Mouse (Mus musculus): ENCODE data around the gene Zbtb32. TPM values are rescaled to one million over a fixed set of nuclear protein-coding genes. Genes with fewer than 3 reads are reported as not detected.

Zbtb32 gene
- polyA plus RNA-seq, 2 experiments = 0.06 TPM; not detected in 1

DNA sequence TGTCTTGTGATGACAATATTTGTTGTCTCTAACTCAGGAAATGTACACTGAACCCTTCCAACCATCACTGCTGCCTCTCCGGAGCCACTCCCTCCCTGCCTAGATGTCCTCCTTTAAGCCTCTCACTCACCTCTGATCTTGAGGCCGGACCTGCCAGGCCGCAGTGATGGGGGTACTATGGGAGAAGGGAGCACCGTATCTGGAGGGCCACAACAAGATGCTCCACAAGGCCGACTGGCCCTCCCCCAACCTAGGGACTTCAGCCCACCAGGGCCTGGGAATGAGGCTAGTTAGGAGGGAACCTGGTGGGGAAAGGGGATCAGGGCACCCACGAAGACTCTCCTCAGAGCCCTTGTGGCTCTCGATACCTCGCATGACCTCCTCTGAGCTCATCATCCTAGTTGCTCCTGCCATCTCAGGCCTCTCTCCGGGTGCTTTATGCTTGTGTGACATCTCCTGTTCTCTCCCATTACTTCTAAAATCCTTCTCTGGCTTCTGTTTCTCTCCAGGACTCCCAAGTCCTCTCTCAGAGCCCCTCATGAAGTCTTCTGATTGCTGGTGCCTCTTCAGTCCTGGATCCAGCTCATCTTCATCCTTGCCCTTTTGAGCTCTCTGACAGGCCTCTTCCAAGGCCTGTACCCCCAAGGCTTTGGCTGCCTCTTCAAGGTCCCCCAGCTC, 7.6 kb downstream of the Zbtb32 start:
- Histone ChIP-seq H3K4me2 (ENCODE audit: low read depth) (no peak overlapping the region), H3K36me3 (replicated peaks; ENCODE audit: control insufficient read depth, insufficient read depth, low read depth) (peaks cover 6% of the 10 kb centered on the region), H3K4me1 (replicated peaks; ENCODE audit: control insufficient read depth in 2 of 2, insufficient read depth in 2 of 2, low read length in 1 of 2) (peaks cover 10 to 25% of the 10 kb centered on the region in 2 experiments), H3K9ac (replicated peaks) (no peak overlapping the region), H3K27me3 (ENCODE audit: control insufficient read depth, insufficient read depth, low read length) (no peaks in the 10 kb centered on the region), H3K4me3 (ENCODE audit: insufficient read depth in 1 of 2, low read depth in 2 of 2, low read length in 2 of 2) (no peak overlapping the region), H3K9me3 (ENCODE audit: control insufficient read depth, low read length) (no peaks in the 10 kb centered on the region), H3K27ac (no peak overlapping the region)
- no peak for DNase-seq (ENCODE audit: low read depth in 3 of 3, low spot score in 3 of 3)
- TF ChIP-seq CTCF (IDR thresholded peaks at IDR 0.05; ENCODE audit: low read depth) (no peak), EP300 (IDR thresholded peaks at IDR 0.05; ENCODE audit: low read depth) (no peak)
- no peak for ATAC-seq (ENCODE audit: insufficient read depth)
- WGBS (ENCODE audit: insufficient replicate concordance) = 76% methylated on average over 9 of the region's 9 CpGs

DNA sequence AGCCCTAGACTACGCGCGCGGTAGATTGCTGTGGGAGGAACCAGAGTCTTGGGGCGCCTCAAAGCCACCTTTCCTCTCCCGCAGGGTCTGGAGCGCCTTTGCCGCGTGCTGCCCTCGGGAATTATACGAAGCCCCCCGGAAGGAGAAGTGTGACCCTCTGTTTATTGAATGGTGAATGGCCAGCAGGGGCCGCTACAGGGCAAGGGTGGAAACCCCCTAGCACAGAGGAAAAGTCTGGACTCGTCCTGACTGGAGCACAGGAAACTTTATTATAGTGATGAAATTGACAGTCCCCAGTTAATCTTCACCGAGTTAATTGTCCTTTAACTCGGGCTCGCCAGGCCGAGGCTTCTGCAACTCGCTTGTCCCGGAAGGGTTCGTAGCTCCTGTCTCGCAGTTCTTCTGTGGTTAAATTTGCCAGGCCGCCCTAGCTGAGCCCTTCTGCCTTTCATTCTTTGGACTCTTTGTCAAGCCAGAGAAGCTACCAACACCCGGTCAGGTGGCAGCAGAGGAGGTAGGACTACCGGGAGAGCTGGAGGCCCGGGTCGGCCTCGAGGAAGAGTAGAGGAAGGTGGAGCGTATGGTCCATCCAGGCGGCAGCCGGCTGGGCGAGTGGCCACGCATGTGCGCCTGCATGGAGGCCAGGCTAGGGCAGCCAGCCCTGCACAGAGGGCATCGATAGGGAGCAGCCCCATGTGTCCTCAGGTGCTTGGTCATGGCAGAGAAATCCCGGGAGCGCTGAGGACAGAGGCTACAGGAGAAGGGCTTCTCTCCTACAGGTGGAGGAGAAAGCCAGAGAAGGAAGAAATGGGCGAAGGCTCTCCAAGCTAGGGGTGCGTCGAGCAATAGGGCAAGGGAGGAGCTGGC, 9.0 kb downstream of the Zbtb32 start:
- Histone ChIP-seq H3K27me3 (ENCODE audit: control insufficient read depth, insufficient read depth, low read length) (no peaks in the 10 kb centered on the region), H3K9ac (replicated peaks) (peak overlapping the region; percentile 98), H3K4me1 (replicated peaks; ENCODE audit: control insufficient read depth in 2 of 2, insufficient read depth in 2 of 2, low read length in 1 of 2) (peaks cover 10 to 22% of the 10 kb centered on the region in 2 experiments), H3K4me2 (ENCODE audit: low read depth) (peak overlapping the region; percentile 90), H3K27ac (peak overlapping the region; percentile 33), H3K36me3 (replicated peaks; ENCODE audit: control insufficient read depth, insufficient read depth, low read depth) (peaks cover 14% of the 10 kb centered on the region), H3K4me3 (ENCODE audit: insufficient read depth in 1 of 2, low read depth in 2 of 2, low read length in 2 of 2) (peak overlapping the region; percentile 80 to 94), H3K9me3 (ENCODE audit: control insufficient read depth, low read length) (no peaks in the 10 kb centered on the region)
- DNase-seq (ENCODE audit: low read depth in 3 of 3, low spot score in 3 of 3) (peak; percentile 60 to 71 (median 62)), ATAC-seq (ENCODE audit: insufficient read depth) (peak; percentile 31)
- 28% methylated on average over 40 of the region's 40 CpGs for WGBS (ENCODE audit: insufficient replicate concordance)
- peak; percentile 93 for TF ChIP-seq CTCF (IDR thresholded peaks at IDR 0.05; ENCODE audit: low read depth)
- TF ChIP-seq EP300 (IDR thresholded peaks at IDR 0.05; ENCODE audit: low read depth) = no peak

DNA sequence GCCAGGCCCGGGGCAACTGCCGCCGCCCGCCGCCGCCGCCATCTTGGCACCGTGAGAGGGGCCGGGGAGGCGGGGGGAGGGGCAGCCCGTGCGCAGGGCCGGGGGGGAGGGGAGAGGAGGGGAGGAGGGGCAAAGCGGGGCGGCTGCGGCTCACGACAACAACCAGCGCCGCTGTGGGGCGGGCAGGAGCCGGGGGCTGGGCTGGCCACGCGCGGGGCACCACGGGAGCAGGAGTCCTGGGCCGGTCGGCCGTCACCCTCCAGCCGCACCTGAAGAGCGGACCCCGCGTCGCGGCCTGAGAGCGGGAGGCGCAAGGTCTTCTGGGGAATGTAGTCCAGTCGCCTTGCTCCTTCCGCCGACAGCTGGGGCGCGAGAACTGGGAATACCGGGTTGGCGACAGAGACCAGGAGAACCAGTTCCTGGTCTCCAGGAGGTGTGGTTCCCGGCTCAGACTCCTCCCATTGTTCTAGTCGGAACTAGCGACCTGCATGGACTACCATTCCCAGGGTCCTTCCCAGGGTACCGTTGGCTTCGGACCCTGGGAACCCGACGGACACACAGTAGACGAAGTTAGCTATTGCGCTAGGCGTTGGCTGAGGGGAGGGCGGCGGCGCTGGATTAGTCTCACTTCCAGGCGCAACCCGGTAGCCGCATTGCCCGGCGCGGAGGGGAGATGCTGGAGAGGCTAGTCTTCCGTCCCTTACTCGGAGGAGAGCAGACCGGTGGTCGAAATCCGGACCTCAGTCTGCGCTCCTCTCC, 9.9 kb downstream of the Zbtb32 start, which contains the start of gene Kmt2b:
Gene Kmt2b, minus strand, starts transcription at position 51 of the 759 bp plus-strand sequence.
- DNase-seq (ENCODE audit: low read depth in 3 of 3, low spot score in 3 of 3) (peak; percentile 91 to 93 (median 93)), ATAC-seq (ENCODE audit: insufficient read depth) (peak; percentile 92)
- under 1% methylated on average over 63 of the region's 68 CpGs for WGBS (ENCODE audit: insufficient replicate concordance)
- Histone ChIP-seq H3K4me1 (replicated peaks; ENCODE audit: control insufficient read depth in 2 of 2, insufficient read depth in 2 of 2, low read length in 1 of 2) (peaks cover 4 to 14% of the 10 kb centered on the region in 2 experiments), H3K27me3 (ENCODE audit: control insufficient read depth, insufficient read depth, low read length) (no peaks in the 10 kb centered on the region), H3K4me3 (ENCODE audit: insufficient read depth in 1 of 2, low read depth in 2 of 2, low read length in 2 of 2) (peak within 1 kb of the TSS; percentile 82 to 94), H3K36me3 (replicated peaks; ENCODE audit: control insufficient read depth, insufficient read depth, low read depth) (peaks cover 20% of the 10 kb centered on the region), H3K27ac (peak within 1 kb of the TSS; percentile 67), H3K4me2 (ENCODE audit: low read depth) (peak within 1 kb of the TSS; percentile 90), H3K9ac (replicated peaks) (peak within 1 kb of the TSS; percentile 98), H3K9me3 (ENCODE audit: control insufficient read depth, low read length) (no peaks in the 10 kb centered on the region)
- no peak for TF ChIP-seq CTCF (IDR thresholded peaks at IDR 0.05; ENCODE audit: low read depth)
- TF ChIP-seq EP300 (IDR thresholded peaks at IDR 0.05; ENCODE audit: low read depth) = no peak

DNA sequence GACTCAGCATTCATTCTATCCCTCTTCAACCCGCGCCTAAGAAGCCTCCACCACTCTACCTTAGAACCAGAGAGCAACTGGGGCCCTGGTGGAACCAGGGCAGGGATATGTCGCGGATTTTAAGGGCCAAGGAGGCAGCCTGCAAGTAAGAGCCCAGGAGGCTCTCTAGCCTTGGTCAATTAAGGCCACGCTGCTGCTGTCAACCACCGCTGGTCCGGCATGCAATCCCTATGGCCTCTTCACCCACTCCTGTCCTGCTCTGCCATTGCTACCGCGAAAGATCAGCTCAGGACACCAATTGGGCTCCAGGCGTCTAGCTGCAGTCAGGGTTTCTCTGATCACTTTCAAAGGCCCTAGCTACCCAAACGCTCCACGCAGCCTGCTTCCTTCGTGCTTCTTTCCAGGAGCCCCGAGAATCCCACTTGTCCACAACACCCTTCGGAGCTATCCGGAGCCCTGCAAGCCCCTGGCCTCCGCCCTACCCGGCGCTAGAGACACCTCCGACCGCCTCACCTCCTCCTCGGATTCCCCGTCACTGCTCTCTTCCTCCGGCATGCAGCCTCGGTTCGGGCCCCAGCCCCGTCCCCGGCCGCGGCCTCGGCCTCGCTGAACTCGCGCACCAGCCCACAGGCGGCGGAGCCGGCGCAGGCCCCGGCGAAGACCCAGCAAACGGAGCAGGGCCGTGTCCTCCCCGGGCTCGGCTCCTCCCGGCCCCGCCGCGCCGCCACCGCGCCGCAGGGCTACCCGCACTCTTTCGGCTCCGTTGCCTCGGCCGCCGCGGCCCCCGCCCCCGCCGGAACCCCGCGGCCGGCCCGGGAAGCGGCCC, 10.7 kb downstream of the Zbtb32 start:
- ATAC-seq (ENCODE audit: insufficient read depth) = peak; percentile 32
- Histone ChIP-seq H3K27me3 (ENCODE audit: control insufficient read depth, insufficient read depth, low read length) (no peaks in the 10 kb centered on the region), H3K4me1 (replicated peaks; ENCODE audit: control insufficient read depth in 2 of 2, insufficient read depth in 2 of 2, low read length in 1 of 2) (peaks cover 4 to 10% of the 10 kb centered on the region in 2 experiments), H3K9me3 (ENCODE audit: control insufficient read depth, low read length) (no peaks in the 10 kb centered on the region), H3K9ac (replicated peaks) (peak overlapping the region; percentile 98), H3K4me2 (ENCODE audit: low read depth) (peak overlapping the region; percentile 90), H3K4me3 (ENCODE audit: insufficient read depth in 1 of 2, low read depth in 2 of 2, low read length in 2 of 2) (peak overlapping the region; percentile 82 to 94), H3K27ac (peak overlapping the region; percentile 67), H3K36me3 (replicated peaks; ENCODE audit: control insufficient read depth, insufficient read depth, low read depth) (peaks cover 23% of the 10 kb centered on the region)
- TF ChIP-seq CTCF (IDR thresholded peaks at IDR 0.05; ENCODE audit: low read depth) (no peak), EP300 (IDR thresholded peaks at IDR 0.05; ENCODE audit: low read depth) (no peak)
- under 1% methylated on average over 60 of the region's 67 CpGs for WGBS (ENCODE audit: insufficient replicate concordance)
- DNase-seq (ENCODE audit: low read depth in 3 of 3, low spot score in 3 of 3) = peak in 1 of 3 experiments; percentile 16

All from liver, embryonic 14.5 days (tissue).